Comparison of ENCODE assay signal across 27 mouse cellular contexts in the genomic region with DNA sequence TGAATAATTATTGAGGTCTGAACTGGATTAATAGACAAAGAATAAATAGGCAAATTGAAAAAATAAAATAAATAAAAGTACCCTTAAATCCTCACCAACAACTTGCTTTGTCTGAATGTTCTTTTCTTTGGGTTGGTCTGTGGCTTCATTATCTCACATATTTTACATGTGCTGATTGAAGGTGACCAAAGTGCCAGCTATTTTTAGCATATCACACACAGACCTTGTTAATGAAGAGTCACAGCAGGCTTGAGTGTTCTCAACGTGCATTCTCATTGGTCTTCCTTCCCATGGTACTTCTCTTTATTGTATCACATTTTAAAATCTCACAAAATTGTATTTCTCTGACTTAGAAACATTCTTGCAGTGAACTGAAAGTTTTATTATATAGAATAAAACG. TPM values are rescaled to one million over a fixed set of nuclear protein-coding genes. Genes with fewer than 3 reads are reported as not detected.
"Had no signal": no experiment of that assay in that cellular context is flagged by ENCODE, and none has a peak within 500 bp of the region (broad histone marks: within the 10 kb centered on the region; RNA-seq: fewer than 3 reads in every experiment).

No protein-coding gene starts in this region.

- ATAC-seq: liver, embryonic 12.5 days; midbrain, embryonic 13.5 days; midbrain, embryonic 16.5 days had no signal

- H3K27me3 ChIP-seq: limb, embryonic 13.5 days; liver, embryonic 12.5 days; liver, embryonic 15.5 days; lung, embryonic 15.5 days; megakaryocyte, embryonic 14.5 days; midbrain, embryonic 13.5 days; neural tube, embryonic 13.5 days; stomach, embryonic 15.5 days had no signal

- H3K36me3 ChIP-seq: limb, embryonic 10.5 days; limb, embryonic 13.5 days; liver, embryonic 12.5 days; liver, embryonic 15.5 days; lung, embryonic 15.5 days; midbrain, embryonic 10.5 days; midbrain, embryonic 13.5 days; neural tube, embryonic 13.5 days; stomach, embryonic 15.5 days had no signal

- H3K9ac ChIP-seq: limb, embryonic 13.5 days; liver, embryonic 12.5 days; liver, embryonic 15.5 days; lung, embryonic 15.5 days; midbrain, embryonic 13.5 days; neural tube, embryonic 13.5 days; stomach, embryonic 15.5 days had no signal

- DNase-seq: kidney, postnatal 25 days; layer of hippocampus, adult 9-11 months; liver; lung, adult 18-20 months; lung, postnatal 10 days; lung, postnatal 36 days; retina, postnatal 1 day; right cerebral cortex, postnatal 25 days; spleen, adult 18-20 months; thymus, postnatal 25 days had no signal

- H3K27ac ChIP-seq: kidney, postnatal 0 days; layer of hippocampus, adult 2 months; limb, embryonic 10.5 days; limb, embryonic 13.5 days; liver, embryonic 12.5 days; liver, embryonic 15.5 days; lung, embryonic 15.5 days; midbrain, embryonic 10.5 days; midbrain, embryonic 13.5 days; neural tube, embryonic 13.5 days; stomach, embryonic 15.5 days had no signal

- H3K4me2 ChIP-seq: limb, embryonic 13.5 days; liver, embryonic 12.5 days; liver, embryonic 15.5 days; lung, embryonic 15.5 days; midbrain, embryonic 13.5 days; neural tube, embryonic 13.5 days; stomach, embryonic 15.5 days had no signal

- H3K9me3 ChIP-seq: limb, embryonic 10.5 days; limb, embryonic 13.5 days; liver, embryonic 12.5 days; liver, embryonic 15.5 days; lung, embryonic 15.5 days; megakaryocyte, embryonic 14.5 days; midbrain, embryonic 10.5 days; midbrain, embryonic 13.5 days; neural tube, embryonic 13.5 days; stomach, embryonic 15.5 days had no signal

- H3K4me1 ChIP-seq: limb, embryonic 10.5 days; limb, embryonic 13.5 days; liver, embryonic 12.5 days; liver, embryonic 15.5 days; lung, embryonic 15.5 days; megakaryocyte, embryonic 14.5 days; midbrain, embryonic 10.5 days; midbrain, embryonic 13.5 days; neural tube, embryonic 13.5 days; stomach, embryonic 15.5 days had no signal

- H3K4me3 ChIP-seq: layer of hippocampus, adult 2 months; limb, embryonic 10.5 days; limb, embryonic 13.5 days; liver, embryonic 12.5 days; liver, embryonic 15.5 days; lung, embryonic 15.5 days; megakaryocyte, embryonic 14.5 days; midbrain, embryonic 10.5 days; midbrain, embryonic 13.5 days; myocyte; neural tube, embryonic 13.5 days; stomach, embryonic 15.5 days had no signal

RNA-seq across cellular contexts. Expression of a gene that starts 59.7 kb away (rescaled TPM):
- total RNA-seq: monocyte, adult 5-6 weeks; neutrophil, adult 5-6 weeks had no signal
- polyA plus RNA-seq: liver, embryonic 12.5 days; liver, embryonic 15.5 days; myocyte; thymus, postnatal 0 days had no signal
